Mouse (Mus musculus): Measurements from ENCODE around the gene Clec18a. TPM values are rescaled to one million over a fixed set of nuclear protein-coding genes. Genes with fewer than 3 reads are reported as not detected.
"Not testable (repeated sequence)": the region's sequence is repeated elsewhere in the genome, so short reads cannot be mapped to it uniquely, and the experiment has no call there.

Gene Clec18a
- under 1 TPM; 0.13 to 0.54 (median 0.29) TPM for total RNA-seq (2022)

- DNase-seq (ENCODE audit: low spot score in 2 of 2) = not testable (repeated sequence)
Measured at GRCm38 (mm10) chr8:111092326-111092725, at the start of gene Clec18a. Clec18a (minus strand) TSS chr8:111092426.

DNA sequence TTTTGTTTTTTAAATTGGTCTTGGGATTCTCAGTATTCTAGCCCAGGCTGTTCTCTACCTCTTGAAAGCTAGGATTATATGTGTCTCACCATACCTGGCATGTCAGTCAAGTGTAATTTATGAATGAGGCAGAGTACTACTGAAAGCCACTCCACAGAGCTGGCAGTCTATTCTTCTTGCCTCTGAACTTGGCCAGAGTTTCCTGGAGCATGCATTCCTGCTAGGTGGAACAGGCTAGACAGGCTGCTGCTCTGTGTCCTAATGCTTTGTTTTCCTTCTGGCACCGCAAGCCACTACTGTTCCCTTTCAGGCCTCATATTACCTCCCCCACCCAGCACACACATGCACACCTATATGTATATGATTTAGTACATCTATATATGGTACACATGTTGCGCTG, 38.5 kb upstream of the Clec18a start:
- no peak for DNase-seq (ENCODE audit: low spot score in 2 of 2)

DNA sequence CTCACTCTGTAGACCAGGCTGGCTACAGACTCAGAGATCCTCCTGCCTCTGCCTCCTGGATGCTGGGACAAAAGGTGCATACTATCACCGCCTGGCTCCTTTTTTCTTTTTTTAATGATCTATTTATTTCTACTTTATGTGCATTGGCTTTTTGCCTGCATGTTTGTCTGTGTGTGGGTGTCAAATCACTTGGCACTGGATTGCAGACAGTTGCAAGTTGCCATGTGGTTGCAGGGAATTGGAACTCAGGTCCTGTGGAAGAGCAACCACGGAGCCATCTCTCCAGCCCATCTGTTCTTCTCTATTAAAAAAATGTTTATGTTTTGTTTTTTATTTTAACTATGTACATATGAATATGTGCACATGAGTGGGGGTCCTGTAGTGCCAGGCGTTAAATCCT, 27.3 kb upstream of the Clec18a start:
- no peak for DNase-seq (ENCODE audit: low spot score in 2 of 2)

GRCm38 (mm10) chr8:111114891-111115290, 22.7 kb upstream of the Clec18a start:
- no peak for DNase-seq (ENCODE audit: low spot score in 2 of 2)

DNA sequence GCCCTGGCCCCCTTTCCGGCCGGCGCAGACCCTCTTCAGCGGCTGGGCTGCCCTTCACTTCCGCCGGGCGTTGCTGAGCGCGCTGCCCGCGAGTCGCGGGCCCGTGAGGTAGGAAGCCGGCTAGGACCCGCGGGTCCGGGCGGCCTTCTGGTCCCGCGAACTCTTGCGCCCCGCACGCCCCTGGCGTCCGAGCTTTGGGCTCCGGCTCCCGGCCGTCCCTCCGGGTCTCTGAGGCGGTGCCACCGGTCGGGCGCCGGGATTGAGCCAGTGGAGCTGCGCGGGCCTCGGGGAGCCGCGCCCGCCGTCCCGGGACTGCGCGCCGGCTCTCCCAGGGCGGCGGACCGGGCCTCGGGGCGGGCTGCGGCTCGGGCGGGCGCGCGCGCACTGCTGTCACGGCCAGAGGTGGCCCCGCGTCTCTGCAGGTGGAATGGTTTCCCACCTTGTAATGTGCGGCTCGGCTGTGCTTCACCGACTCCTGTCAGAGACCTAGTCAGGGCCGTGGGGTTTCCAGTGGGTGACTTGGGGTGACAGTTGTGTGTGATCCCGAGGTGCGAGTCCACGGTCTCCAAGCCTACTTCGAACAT, 2.6 kb upstream of the Clec18a start:
- DNase-seq (ENCODE audit: low spot score in 2 of 2) = peak in 1 of 2 experiments; percentile 12

GRCm38 (mm10) chr8:111093865-111094718, 1.9 kb upstream of the Clec18a start, which contains the start of gene Pdpr:
Pdpr (plus strand) TSS chr8:111094630.
- DNase-seq (ENCODE audit: low spot score in 2 of 2) = peak; percentile 84 to 90

GRCm38 (mm10) chr8:111091706-111092105, 520 bp downstream of the Clec18a start:
- DNase-seq (ENCODE audit: low spot score in 2 of 2) = peak; percentile 16 to 17

DNA sequence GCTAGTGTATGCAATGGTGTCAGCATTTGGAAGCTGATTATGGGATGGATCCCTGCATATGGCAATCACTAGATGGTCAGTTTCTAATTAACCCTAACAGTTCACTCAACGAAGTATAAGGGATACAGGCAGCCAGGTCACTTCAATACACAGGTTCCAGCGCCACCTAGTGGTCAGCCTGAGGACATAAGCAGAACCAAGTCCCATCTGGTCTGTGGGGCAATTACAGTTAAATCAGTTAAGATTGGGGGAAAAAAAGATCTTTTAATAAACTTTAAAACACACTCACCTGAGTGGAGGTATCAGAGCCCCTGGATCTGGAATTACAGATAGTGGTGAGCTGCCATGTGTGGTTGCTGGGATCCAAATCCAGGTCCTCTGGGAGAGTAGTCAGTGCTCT, 2.1 kb downstream of the Clec18a start:
- DNase-seq (ENCODE audit: low spot score in 2 of 2) = peak in 1 of 2 experiments; percentile 27

DNA sequence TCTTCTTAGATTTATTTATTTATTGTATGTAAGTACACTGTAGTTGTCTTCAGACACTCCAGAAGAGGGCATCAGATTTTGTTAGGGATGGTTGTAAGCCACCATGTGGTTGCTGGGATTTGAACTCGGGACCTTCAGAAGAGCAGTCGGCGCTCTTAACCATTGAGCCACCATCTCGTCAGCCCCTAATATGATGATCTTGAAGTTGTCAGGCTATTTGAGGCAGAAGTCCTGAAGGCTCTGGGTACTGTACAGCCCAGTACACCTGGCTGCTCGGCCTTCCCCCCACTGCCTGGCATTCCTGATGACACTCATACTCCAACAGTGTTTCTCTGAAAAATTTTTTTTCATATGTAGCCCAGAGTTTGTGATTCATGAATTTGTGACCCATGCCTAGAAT, 8.3 kb downstream of the Clec18a start:
- not testable (repeated sequence) for DNase-seq (ENCODE audit: low spot score in 2 of 2)

DNA sequence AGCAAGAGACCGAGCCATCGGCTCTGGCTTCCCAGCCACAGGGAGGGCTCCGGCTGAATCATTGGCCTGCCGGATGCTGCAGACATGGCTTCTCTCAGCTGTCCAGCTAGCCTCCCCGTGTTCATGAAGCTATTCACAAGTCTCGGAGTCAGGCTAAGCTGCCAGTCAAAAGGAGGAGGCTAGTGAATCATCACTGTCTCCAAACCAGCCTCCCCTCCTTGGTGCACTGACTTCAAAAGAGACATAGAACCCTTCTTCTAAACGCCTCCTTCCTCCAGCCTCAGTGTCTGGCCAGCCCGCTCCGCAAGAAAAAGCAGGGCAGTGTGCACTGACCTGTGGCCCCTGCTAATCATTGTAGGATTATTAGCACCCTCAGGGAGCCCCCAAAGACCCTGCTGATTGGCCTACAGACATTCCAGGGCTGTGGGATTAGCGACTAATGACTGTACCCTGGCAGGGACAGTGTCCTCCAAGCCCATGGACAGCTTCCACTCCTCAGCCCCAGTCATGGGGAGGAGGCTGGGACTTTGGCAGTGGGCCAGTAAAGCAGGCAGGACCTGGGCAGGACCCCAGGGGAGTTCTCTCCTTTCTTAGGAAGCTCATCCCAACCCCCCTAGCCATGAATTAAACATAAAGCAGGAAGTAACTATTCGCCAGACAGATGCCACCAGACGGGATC, 10.5 kb downstream of the Clec18a start:
- DNase-seq (ENCODE audit: low spot score in 2 of 2) = no peak

GRCm38 (mm10) chr8:111079861-111080271, 12.4 kb downstream of the Clec18a start:
- peak in 1 of 2 experiments; percentile 38 for DNase-seq (ENCODE audit: low spot score in 2 of 2)

- no peak for DNase-seq (ENCODE audit: low spot score in 2 of 2)
Measured at GRCm38 (mm10) chr8:111079461-111079860, 12.8 kb downstream of the Clec18a start.

GRCm38 (mm10) chr8:111075926-111076325, 16.3 kb downstream of the Clec18a start:
- DNase-seq (ENCODE audit: low spot score in 2 of 2) = no peak

DNA sequence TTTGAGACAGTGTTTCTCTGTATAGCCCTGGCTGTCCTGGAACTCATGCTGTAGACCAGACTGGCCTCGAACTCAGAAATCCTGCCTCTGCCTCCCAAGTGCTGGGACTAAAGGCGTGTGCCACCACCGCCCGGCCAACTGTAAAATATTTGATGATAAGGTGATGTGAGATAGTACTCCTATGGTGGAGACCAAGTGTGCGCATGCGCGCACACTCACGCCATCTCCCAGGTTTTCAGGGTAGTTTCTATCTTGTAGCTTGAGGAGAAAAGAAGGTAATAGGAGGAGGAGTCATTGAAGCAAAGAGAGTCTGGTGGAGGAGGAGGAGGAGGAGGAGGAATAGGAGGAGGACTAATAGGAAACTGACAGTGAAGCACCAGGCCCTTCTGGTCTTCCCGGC, 23.6 kb downstream of the Clec18a start:
- not testable (repeated sequence) for DNase-seq (ENCODE audit: low spot score in 2 of 2)

DNA sequence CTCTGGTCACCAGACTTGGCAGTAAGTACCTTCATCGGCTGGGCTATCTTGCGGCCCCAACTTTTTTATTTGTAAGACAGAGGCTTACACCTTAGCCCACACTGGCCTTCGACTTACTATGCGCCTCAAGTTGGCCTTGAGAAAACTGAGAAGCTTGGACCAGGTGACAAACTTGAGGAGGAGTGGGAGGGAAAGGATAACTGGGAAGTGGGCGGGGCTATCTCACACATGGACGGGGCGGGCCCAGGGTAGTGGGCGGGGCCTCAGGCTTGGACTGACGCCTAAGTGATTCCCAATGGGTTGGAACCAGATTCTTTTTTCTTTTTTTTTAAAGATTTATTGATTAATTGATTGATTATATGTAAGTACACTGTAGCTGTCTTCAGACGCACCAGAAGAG, 24.8 kb downstream of the Clec18a start:
- no peak for DNase-seq (ENCODE audit: low spot score in 2 of 2)

DNA sequence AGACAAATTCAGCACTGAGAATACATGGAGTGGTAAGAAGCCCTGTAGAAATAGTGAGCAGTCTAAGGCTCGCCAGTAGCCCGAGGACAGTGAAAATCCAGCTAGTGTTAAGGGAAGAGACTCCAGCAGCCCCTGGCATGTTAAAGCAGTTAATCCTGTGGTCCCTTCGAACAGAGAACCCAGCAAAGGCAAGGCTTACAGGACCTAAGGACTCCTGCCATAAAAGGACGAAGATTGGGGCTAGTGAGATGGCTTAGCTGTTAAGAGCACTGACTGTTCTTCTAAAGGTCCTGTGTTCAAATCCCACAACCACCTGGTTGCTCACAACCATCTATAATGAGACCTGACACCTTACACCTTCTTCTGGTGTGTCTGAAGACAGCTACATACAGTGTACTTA, 25.9 kb downstream of the Clec18a start:
- DNase-seq (ENCODE audit: low spot score in 2 of 2) = no peak

- DNase-seq (ENCODE audit: low spot score in 2 of 2) = no peak
Measured at GRCm38 (mm10) chr8:111062893-111063292, 29.3 kb downstream of the Clec18a start.

DNA sequence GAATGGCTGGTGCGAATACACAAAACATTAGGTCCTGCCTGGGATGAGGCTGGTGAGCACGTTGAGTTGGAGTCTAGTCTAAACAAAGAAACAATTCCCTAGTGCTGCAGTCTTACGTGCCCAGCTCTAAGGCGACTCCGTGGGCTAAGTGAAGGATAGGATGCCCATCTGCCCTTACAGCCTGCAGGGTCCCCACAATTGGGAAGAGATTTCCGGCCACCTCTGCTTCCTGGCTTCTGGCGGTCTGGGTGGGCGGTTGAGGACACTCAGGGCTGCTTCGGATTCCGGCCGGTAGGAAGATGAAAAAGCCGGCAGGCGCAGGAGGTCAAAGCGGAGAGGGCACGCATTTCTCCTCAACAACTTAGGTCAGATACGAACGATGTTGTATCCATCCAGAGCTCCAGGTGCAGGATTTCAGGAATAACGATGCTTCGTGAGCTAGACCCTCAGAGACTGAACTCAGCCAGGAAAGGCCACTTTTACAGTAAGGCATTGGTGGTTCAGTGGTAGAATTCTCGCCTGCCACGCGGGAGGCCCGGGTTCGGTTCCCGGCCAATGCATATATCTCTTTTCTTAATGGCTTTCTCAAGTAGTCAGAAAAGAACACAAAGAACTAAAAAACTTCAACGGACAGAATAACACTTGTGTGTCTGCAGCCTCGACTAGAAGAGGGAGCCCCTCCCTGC, 30.0 kb downstream of the Clec18a start:
- peak; percentile 75 to 82 for DNase-seq (ENCODE audit: low spot score in 2 of 2)

DNA sequence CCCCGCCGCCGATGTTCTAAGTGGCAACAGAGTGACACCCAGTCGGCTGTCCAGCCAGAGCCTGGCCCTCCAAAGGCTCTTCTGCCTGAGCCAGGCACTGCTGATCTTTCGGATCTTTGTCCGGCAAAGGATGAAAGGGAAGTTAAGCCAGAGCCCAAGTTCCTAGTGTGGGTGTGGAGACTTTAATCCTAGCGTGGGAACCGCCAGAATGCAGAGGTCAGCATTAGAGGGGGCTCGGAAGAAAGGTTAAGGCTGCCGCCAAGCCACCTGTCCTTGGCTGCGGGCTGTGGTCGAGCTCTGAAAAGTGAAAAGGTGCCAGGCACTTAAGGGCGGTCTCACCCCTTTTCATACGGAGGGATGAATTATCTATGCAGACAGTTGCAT, 30.5 kb downstream of the Clec18a start:
- DNase-seq (ENCODE audit: low spot score in 2 of 2) = no peak

DNA sequence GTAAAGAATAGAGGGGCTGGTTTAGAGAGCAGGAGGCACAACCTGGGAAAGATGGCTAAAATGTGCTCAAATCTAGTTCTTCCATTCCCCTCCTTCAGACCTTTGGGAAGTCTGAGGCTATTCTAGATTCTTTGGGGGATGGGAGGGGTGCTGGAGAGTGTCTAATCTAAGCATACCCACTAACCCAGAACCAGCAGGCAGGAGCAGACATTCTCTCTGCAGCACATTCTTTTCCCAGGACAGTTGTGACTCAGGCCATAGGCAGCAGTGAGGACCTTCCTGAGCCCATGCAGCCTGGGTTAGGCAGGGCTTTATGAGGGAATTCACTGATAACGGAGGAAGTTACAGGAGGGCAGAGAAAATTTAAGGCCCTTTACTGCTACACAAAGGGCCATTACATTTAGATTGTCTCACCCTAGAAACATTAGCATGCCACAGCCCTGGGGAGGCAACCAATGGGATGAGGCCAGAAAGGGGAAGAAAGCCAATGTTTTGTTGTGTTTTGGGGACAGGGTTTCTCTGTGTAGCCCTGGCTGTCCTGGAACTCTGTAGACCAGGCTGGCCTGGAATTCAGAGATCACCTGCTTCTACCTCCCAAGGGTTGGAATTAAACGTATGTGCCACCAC, 33.2 kb downstream of the Clec18a start:
- no peak for DNase-seq (ENCODE audit: low spot score in 2 of 2)

GRCm38 (mm10) chr8:111056691-111057293, 35.4 kb downstream of the Clec18a start:
- DNase-seq (ENCODE audit: low spot score in 2 of 2) = peak in 1 of 2 experiments; percentile 17
